Mouse (Mus musculus): ENCODE data around the gene Zp2.

DNA sequence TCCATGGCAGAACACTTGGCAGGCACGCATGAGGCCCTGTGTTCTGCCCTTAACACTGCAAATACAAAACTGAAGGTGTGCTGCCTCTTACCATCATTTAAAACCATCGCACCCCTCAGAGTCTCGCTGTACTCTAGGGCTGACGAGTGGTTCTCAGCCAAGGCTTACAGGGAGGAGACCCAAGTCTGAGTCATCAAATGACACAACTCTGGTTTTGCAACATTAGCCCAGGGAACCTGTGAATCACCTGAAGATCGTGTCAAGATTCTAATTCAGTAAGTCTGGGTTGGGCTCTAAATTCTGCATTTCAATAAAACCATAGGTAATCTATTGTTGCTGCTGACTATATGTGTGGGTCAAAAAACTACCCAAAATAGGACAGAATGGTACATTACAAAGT is 35.5 kb upstream of the Zp2 start:
- no peak for TF ChIP-seq CTCF (IDR thresholded peaks at IDR 0.05; ENCODE audit: low read depth)
- TF ChIP-seq EP300 (IDR thresholded peaks at IDR 0.05; ENCODE audit: low read depth): peak; percentile 43; the same call in 1 of the 2 replicates

All from liver, postnatal 0 days (tissue).